Mouse (Mus musculus): ENCODE measurements around the gene Alk.

- TF ChIP-seq POLR2A (IDR thresholded peaks at IDR 0.05; ENCODE audit: insufficient read depth, low read depth, low read length) (no peak), CTCF (IDR thresholded peaks at IDR 0.05; ENCODE audit: insufficient read depth, low read depth, low read length) (no peak)
These were observed 109.0 kb downstream of the Alk start for GRCm38 (mm10) chr17:72495395-72495794.
